Mouse (Mus musculus): ENCODE data around the gene Klrg2. TPM values are rescaled to one million over a fixed set of nuclear protein-coding genes. Genes with fewer than 3 reads are reported as not detected.
"Not testable (repeated sequence)": the region's sequence is repeated elsewhere in the genome, so short reads cannot be mapped to it uniquely, and the experiment has no call there.

The Klrg2 gene
- total and polyA plus RNA-seq, 2 experiments, result not detected

DNA sequence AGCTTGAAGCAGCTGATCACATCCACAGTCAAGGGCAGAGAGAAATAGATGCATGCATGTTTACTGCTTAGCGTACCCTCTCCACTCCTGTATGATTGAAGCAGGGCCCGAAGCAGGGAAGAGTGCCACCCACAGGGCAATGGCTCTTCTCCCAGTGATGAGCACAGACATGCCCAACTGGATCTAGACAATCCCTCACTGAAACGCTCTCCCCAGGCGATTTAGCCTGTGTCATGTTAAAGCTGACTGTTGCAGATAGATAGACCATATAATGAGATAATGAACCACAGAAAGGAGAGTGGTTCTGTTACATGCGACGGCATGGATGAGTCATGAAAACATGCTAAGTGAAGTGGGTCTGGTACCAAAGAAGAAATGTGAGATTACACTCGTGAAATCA, 34.2 kb upstream of the Klrg2 start:
- DNase-seq (ENCODE audit: extremely low read depth, low read depth, low spot score), result no peak
- Histone ChIP-seq H3K27ac (replicated peaks; ENCODE audit: insufficient read depth, low read depth, low read length) (no peak overlapping the region), H3K36me3 (ENCODE audit: control insufficient read depth, insufficient read depth, low read length) (no peaks in the 10 kb centered on the region), H3K79me2 (ENCODE audit: control insufficient read depth, insufficient read depth, low read length) (no peaks in the 10 kb centered on the region), H3K27me3 (ENCODE audit: control insufficient read depth, insufficient read depth, low read length) (no peaks in the 10 kb centered on the region), H3K4me3 (ENCODE audit: insufficient read depth, low read depth, low read length) (no peak overlapping the region), H3K4me1 (ENCODE audit: control insufficient read depth, insufficient read depth, low read length) (no peaks in the 10 kb centered on the region), H3K9ac (ENCODE audit: low read depth, low read length) (no peak overlapping the region)
- 85% methylated on average over 7 of the region's 7 CpGs for WGBS
- TF ChIP-seq POLR2A (IDR thresholded peaks at IDR 0.05; ENCODE audit: extremely low read depth, insufficient read depth, low read length) (no peak), CTCF (IDR thresholded peaks at IDR 0.05; ENCODE audit: low read depth, low read length) (no peak)

DNA sequence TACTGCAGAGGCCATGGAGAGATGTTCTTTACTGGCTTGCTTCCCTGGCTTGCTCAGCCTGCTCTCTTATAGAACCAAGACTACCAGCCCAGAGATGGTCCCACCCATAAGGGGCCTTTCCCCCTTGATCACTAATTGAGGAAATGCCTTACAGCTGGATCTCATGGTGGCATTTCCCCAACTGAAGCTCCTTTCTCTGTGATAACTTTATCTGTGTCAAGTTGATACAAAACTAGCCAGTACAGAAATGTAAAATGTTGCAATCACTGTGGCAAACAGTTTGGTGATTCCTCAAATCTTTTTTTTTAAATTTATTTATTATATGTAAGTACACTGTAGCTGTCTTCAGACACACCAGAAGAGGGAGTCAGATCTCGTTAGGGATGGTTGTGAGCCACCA, 33.4 kb upstream of the Klrg2 start:
- H3K4me1 ChIP-seq (ENCODE audit: control insufficient read depth, insufficient read depth, low read length); DNase-seq (ENCODE audit: extremely low read depth, low read depth, low spot score); H3K27ac ChIP-seq (replicated peaks; ENCODE audit: insufficient read depth, low read depth, low read length); H3K4me3 ChIP-seq (ENCODE audit: insufficient read depth, low read depth, low read length); H3K27me3 ChIP-seq (ENCODE audit: control insufficient read depth, insufficient read depth, low read length); H3K36me3 ChIP-seq (ENCODE audit: control insufficient read depth, insufficient read depth, low read length); H3K9ac ChIP-seq (ENCODE audit: low read depth, low read length); H3K79me2 ChIP-seq (ENCODE audit: control insufficient read depth, insufficient read depth, low read length): not testable (repeated sequence)
- 81% methylated on average over 1 of the region's 1 CpGs for WGBS

DNA sequence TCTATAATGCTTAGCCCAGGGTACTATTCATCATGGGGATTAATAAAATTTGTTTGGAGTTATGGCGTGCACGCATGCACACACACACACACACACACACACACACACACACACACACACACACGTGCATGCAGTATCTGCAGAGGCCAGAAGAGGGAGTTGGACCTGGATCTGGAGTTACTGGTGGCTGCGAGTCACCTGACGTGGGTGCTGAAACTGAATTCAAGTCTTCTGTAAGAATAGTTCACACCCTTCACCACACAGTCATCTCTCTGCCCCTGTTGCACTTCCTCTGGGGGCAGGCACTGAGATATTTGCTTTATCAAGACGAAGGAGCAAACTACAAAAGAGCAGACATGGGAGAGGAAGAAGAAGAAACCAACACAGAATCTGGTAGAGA, 32.5 kb upstream of the Klrg2 start:
- DNase-seq (ENCODE audit: extremely low read depth, low read depth, low spot score), result no peak
- TF ChIP-seq CTCF (IDR thresholded peaks at IDR 0.05; ENCODE audit: low read depth, low read length) (peak; percentile 25; the same call in 1 of the 2 replicates), POLR2A (IDR thresholded peaks at IDR 0.05; ENCODE audit: extremely low read depth, insufficient read depth, low read length) (no peak)
- Histone ChIP-seq H3K36me3 (ENCODE audit: control insufficient read depth, insufficient read depth, low read length) (no peaks in the 10 kb centered on the region), H3K79me2 (ENCODE audit: control insufficient read depth, insufficient read depth, low read length) (no peaks in the 10 kb centered on the region), H3K27me3 (ENCODE audit: control insufficient read depth, insufficient read depth, low read length) (0 out of 2 replicates have a peak, but pooled peaks cover 3% of the 10 kb centered on the region), H3K9ac (ENCODE audit: low read depth, low read length) (no peak overlapping the region), H3K27ac (replicated peaks; ENCODE audit: insufficient read depth, low read depth, low read length) (no peak overlapping the region), H3K4me1 (ENCODE audit: control insufficient read depth, insufficient read depth, low read length) (no peaks in the 10 kb centered on the region), H3K4me3 (ENCODE audit: insufficient read depth, low read depth, low read length) (no peak overlapping the region)
- 82% methylated on average over 6 of the region's 6 CpGs for WGBS

DNA sequence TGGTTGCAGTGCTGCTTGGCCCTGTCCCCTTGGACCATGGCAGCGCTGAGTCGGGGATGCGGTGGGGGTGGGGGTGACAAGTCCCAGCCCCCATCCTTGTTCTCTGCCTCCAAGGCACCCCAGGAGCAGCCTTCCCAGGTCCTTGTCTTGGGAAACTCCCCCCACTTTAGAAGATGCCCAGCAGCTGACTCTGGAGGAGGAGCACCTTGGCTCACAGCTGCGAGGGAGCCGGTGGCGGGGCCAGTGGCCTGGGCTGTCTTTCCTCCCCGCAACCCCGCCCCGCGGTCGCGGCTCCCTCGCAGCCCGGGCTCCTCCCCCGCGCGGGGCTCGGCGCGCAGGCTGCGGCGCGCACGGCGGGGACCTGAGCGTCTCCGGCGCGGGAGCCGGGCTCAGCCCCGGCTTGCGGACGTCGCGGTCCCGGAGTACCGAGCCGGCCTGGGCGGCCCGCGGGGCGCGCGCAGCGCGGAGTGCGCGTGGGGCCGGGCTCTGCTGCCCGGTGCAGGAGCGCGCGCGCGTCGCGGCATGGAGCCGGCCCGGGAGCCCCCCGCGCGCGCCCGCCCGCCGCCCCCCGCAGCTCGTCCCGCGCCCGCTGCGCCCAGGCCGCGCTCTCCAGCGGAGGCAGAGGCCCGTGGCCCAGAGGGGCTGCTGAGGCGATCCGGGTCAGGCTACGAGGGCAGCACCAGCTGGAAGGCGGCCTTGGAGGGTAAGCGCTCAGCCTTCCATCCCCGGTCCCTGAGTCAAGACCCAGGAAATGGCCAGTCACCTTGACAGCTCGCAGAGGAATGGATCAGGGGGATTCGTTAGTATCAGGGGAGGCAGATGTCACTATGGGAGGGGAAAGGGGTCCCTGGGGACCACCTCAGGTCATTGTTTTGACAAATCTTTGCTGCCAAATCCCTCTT, 25.9 kb upstream of the Klrg2 start, which contains the start of gene Clec2l:
Gene Clec2l (plus strand): TSS at position 356 of the 902 bp plus-strand sequence.
- H3K4me3 ChIP-seq (ENCODE audit: insufficient read depth, low read depth, low read length), result no peak within 1 kb of the TSS; the same call in 1 of the 2 replicates
- H3K9ac ChIP-seq (ENCODE audit: low read depth, low read length), result no peak within 1 kb of the TSS
- no peaks in the 10 kb centered on the region for H3K4me1 ChIP-seq (ENCODE audit: control insufficient read depth, insufficient read depth, low read length)
- WGBS, result 4% methylated on average over 66 of the region's 84 CpGs
- no peak for TF ChIP-seq CTCF (IDR thresholded peaks at IDR 0.05; ENCODE audit: low read depth, low read length)
- no peak for TF ChIP-seq POLR2A (IDR thresholded peaks at IDR 0.05; ENCODE audit: extremely low read depth, insufficient read depth, low read length)
- no peak for DNase-seq (ENCODE audit: extremely low read depth, low read depth, low spot score)
- no peaks in the 10 kb centered on the region for H3K36me3 ChIP-seq (ENCODE audit: control insufficient read depth, insufficient read depth, low read length)
- no peaks in the 10 kb centered on the region for H3K79me2 ChIP-seq (ENCODE audit: control insufficient read depth, insufficient read depth, low read length)
- no peak within 1 kb of the TSS for H3K27ac ChIP-seq (replicated peaks; ENCODE audit: insufficient read depth, low read depth, low read length)
- H3K27me3 ChIP-seq (ENCODE audit: control insufficient read depth, insufficient read depth, low read length), result peaks cover 15% of the 10 kb centered on the region

DNA sequence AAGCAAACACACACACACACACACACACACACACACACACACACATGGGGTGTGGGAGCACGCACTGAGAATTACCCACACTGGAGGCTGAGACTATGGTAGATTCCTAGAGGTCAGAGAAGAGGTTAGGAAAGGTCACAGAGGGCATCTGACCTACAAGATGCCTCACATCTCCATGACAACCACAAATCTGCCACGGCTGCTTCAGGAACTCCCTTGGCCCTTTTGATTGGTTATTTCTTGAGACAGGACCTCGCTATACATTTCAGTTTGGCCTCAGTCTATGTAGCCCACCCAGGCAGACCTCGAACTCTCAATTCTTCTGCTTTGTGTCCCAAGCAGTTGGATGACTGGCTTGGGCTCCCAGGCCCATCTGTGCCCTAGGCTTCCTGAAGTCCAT, 24.6 kb upstream of the Klrg2 start:
- no peaks in the 10 kb centered on the region for H3K36me3 ChIP-seq (ENCODE audit: control insufficient read depth, insufficient read depth, low read length)
- H3K9ac ChIP-seq (ENCODE audit: low read depth, low read length), result no peak overlapping the region
- TF ChIP-seq POLR2A (IDR thresholded peaks at IDR 0.05; ENCODE audit: extremely low read depth, insufficient read depth, low read length), result no peak
- no peak for TF ChIP-seq CTCF (IDR thresholded peaks at IDR 0.05; ENCODE audit: low read depth, low read length)
- no peak for DNase-seq (ENCODE audit: extremely low read depth, low read depth, low spot score)
- no peaks in the 10 kb centered on the region for H3K79me2 ChIP-seq (ENCODE audit: control insufficient read depth, insufficient read depth, low read length)
- H3K4me1 ChIP-seq (ENCODE audit: control insufficient read depth, insufficient read depth, low read length), result no peaks in the 10 kb centered on the region
- no peak overlapping the region for H3K4me3 ChIP-seq (ENCODE audit: insufficient read depth, low read depth, low read length)
- peaks cover 15% of the 10 kb centered on the region for H3K27me3 ChIP-seq (ENCODE audit: control insufficient read depth, insufficient read depth, low read length)
- 79% methylated on average over 4 of the region's 4 CpGs for WGBS
- no peak overlapping the region for H3K27ac ChIP-seq (replicated peaks; ENCODE audit: insufficient read depth, low read depth, low read length)

Data from liver, adult 2 months (tissue).